Mouse (Mus musculus) cortical plate, adult 2 months (tissue): Measurements from ENCODE around the gene Chst12.

Experiments used
- CTCF ChIP-seq: fragments of 200-500 bp; IDR thresholded peaks from 2 replicates; pipeline ENCODE4 v1.5.1; 2011; ENCODE audit warnings: mild to moderate bottlenecking, control low read depth, low read length; ENCODE audit not compliant: insufficient read depth; ENCODE audit errors: extremely low read depth
- POLR2A ChIP-seq: fragments of 200-500 bp; IDR thresholded peaks from 2 replicates; pipeline ENCODE4 v1.6.1; 2011; ENCODE audit warnings: mild to moderate bottlenecking, low read length, control low read depth; ENCODE audit not compliant: insufficient read depth; ENCODE audit errors: extremely low read depth

DNA sequence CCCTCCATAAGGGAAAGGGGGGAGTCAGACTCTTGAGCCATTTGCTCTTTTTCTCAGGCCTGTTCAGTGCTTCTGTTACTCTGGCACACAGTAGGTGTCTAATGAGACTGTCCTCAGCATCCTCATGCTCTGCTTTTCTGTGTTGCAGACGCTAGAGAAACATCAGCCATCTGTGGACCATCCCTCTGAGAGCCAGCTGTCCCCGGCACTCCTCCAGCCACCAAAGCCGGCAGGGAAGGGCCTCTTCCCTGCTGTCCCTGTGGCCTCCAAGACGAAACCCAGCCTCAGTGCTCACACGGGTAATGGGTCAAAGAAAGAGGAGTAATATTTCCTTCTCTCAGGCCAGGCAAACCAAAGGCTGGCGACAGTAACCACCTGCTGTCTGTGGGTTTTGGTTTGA, 14.2 kb upstream of the Chst12 start:
- TF ChIP-seq CTCF (no peak), POLR2A (no peak)
